Mouse (Mus musculus): ENCODE measurements around the gene Svep1. TPM values are rescaled to one million over a fixed set of nuclear protein-coding genes. Genes with fewer than 3 reads are reported as not detected.
A peak's percentile ranks its signal among the peaks of the same experiment; 100 is the strongest.

The Svep1 gene
- total and polyA plus RNA-seq, 2 experiments from 2014 or later: 2.2 to 10.4 TPM

DNA sequence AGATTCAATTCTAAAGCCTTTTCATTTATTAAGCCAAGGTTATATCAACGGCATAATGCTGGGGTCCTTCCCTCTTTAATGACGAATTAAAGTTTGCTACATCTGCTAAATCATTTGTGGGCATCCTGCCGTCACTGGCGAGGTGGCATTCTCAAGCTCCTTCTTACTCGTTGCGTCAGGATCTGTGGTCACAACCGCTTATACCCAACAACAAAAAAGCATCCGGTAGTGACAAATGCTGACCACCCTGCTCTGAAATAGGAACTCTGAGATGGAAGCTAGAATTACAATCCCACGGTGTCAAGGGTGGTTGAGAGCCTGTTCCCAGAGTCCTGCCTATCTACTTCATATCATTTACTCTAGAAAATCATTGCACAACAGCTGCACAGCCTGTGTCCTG lies 108.9 kb downstream of the Svep1 start:
- Histone ChIP-seq H3K9ac (replicated peaks; ENCODE audit: low read length) (no peak overlapping the region), H3K27me3 (ENCODE audit: insufficient read depth, low read length) (no peaks in the 10 kb centered on the region), H3K4me3 (ENCODE audit: low read length) (no peak overlapping the region), H3K36me3 (ENCODE audit: insufficient read depth, low read length) (no peaks in the 10 kb centered on the region), H3K4me1 (ENCODE audit: insufficient read depth, low read length) (no peaks in the 10 kb centered on the region), H3K27ac (no peak overlapping the region), H3K9me3 (ENCODE audit: low read length) (no peaks in the 10 kb centered on the region), H3K4me2 (ENCODE audit: low read depth, low read length) (no peak overlapping the region)
- DNase-seq (ENCODE audit: low spot score) (no peak), ATAC-seq (no peak)
- WGBS: 78% methylated on average over 9 of the region's 9 CpGs
- no peak for TF ChIP-seq CTCF (IDR thresholded peaks at IDR 0.05; ENCODE audit: low read depth)

DNA sequence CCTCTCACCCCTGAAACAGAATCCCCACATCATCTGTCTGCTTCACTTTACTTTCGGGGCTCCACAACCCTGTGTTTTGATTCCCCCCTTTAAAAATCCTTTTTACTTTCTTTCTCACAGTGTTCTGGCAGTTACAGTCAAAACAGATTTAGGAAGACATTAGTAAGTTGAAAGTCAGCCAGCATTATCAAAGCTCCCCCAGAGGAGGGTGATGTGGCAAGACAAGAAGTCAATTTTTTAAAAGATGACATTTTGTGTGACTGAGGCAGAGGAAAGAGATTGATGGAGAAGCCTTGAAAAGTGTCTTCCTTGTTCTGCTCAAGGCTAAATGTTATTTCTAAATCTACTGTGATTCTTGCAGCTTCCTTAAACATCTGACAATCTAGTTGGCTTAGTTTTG lies 119.9 kb downstream of the Svep1 start:
- ATAC-seq: no peak
- H3K4me3 ChIP-seq (ENCODE audit: low read length): no peak overlapping the region
- no peaks in the 10 kb centered on the region for H3K27me3 ChIP-seq (ENCODE audit: insufficient read depth, low read length)
- no peak overlapping the region for H3K27ac ChIP-seq
- H3K9me3 ChIP-seq (ENCODE audit: low read length): no peaks in the 10 kb centered on the region
- no peak for DNase-seq (ENCODE audit: low spot score)
- WGBS: 63% methylated on average over 1 of the region's 1 CpGs
- no peak for TF ChIP-seq CTCF (IDR thresholded peaks at IDR 0.05; ENCODE audit: low read depth)
- no peaks in the 10 kb centered on the region for H3K36me3 ChIP-seq (ENCODE audit: insufficient read depth, low read length)
- no peaks in the 10 kb centered on the region for H3K4me1 ChIP-seq (ENCODE audit: insufficient read depth, low read length)
- H3K9ac ChIP-seq (replicated peaks; ENCODE audit: low read length): no peak overlapping the region
- no peak overlapping the region for H3K4me2 ChIP-seq (ENCODE audit: low read depth, low read length)

DNA sequence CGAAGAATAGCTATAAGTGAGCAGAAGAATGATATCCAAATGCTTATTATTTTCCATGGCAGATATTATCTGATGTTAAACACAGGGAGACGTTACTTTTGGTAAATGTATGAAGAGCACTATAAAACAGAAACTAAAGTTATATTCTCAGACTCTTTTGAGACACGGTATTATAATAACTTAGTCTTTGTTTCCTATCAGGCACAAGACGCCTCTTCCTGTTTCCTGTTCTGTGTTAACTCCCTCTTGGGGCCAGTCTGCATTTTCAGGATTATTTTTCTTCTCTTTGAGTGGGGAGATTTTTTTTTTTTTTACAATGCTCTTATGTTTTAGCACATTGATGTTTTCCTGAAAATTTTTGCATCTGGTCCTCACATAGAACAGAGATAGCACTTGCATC lies 120.5 kb downstream of the Svep1 start:
- H3K27me3 ChIP-seq (ENCODE audit: insufficient read depth, low read length): no peaks in the 10 kb centered on the region
- H3K4me1 ChIP-seq (ENCODE audit: insufficient read depth, low read length): no peaks in the 10 kb centered on the region
- ATAC-seq (no peak), DNase-seq (ENCODE audit: low spot score) (no peak)
- 86% methylated on average over 4 of the region's 4 CpGs for WGBS
- H3K4me2 ChIP-seq (ENCODE audit: low read depth, low read length): no peak overlapping the region
- no peaks in the 10 kb centered on the region for H3K36me3 ChIP-seq (ENCODE audit: insufficient read depth, low read length)
- H3K4me3 ChIP-seq (ENCODE audit: low read length): no peak overlapping the region
- no peak overlapping the region for H3K27ac ChIP-seq
- no peak for TF ChIP-seq CTCF (IDR thresholded peaks at IDR 0.05; ENCODE audit: low read depth)
- H3K9ac ChIP-seq (replicated peaks; ENCODE audit: low read length): no peak overlapping the region
- no peaks in the 10 kb centered on the region for H3K9me3 ChIP-seq (ENCODE audit: low read length)

DNA sequence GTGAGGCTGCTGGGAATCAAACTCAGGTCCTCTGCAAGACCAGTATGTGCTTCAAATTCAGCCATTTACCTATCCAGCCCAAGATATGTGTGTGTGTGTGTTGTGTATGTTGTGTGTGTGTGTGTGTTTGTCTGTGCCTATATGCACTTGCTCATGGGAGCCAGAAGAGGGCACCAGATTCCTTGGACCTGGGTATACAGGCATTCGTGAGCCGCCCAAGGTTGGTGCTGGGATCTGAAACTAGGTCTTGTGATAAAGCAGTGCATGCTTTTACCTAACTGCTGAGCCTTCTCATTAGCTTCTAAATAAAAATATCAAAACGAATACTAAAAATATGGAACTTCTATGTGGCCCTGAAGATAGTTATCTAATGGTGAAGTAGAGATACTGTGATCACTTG lies 121.3 kb downstream of the Svep1 start:
- H3K4me1 ChIP-seq (ENCODE audit: insufficient read depth, low read length): no peaks in the 10 kb centered on the region
- no peaks in the 10 kb centered on the region for H3K27me3 ChIP-seq (ENCODE audit: insufficient read depth, low read length)
- peak; percentile 35; the same call in 1 of the 2 replicates for TF ChIP-seq CTCF (IDR thresholded peaks at IDR 0.05; ENCODE audit: low read depth)
- ATAC-seq (no peak), DNase-seq (ENCODE audit: low spot score) (no peak)
- H3K9ac ChIP-seq (replicated peaks; ENCODE audit: low read length): no peak overlapping the region
- no peaks in the 10 kb centered on the region for H3K36me3 ChIP-seq (ENCODE audit: insufficient read depth, low read length)
- H3K9me3 ChIP-seq (ENCODE audit: low read length): no peaks in the 10 kb centered on the region
- H3K4me2 ChIP-seq (ENCODE audit: low read depth, low read length): no peak overlapping the region
- WGBS: 90% methylated on average over 3 of the region's 3 CpGs
- no peak overlapping the region for H3K27ac ChIP-seq
- H3K4me3 ChIP-seq (ENCODE audit: low read length): no peak overlapping the region

DNA sequence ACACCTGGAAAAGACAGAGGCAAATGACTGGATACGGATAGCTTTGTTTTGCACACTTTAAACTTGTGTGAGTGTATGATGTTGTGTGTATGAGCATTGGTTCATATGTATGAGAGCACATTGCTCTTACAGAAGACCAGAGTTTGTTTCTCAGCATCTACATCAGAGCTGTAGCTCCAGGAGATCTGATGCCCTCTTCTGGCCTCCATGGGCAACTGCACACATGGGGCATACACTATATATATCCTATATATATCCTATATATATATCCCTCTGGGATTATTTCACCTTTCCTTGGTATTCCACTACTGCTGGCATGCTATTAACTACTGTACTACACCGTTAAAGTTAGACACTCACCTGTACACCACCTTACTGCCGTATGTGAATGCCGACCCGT lies 122.5 kb downstream of the Svep1 start:
- Histone ChIP-seq H3K4me3 (ENCODE audit: low read length) (no peak overlapping the region), H3K27ac (no peak overlapping the region), H3K9me3 (ENCODE audit: low read length) (no peaks in the 10 kb centered on the region), H3K4me1 (ENCODE audit: insufficient read depth, low read length) (0 out of 2 replicates have a peak, but pooled peaks cover 2% of the 10 kb centered on the region), H3K27me3 (ENCODE audit: insufficient read depth, low read length) (no peaks in the 10 kb centered on the region), H3K9ac (replicated peaks; ENCODE audit: low read length) (no peak overlapping the region), H3K36me3 (ENCODE audit: insufficient read depth, low read length) (no peaks in the 10 kb centered on the region), H3K4me2 (ENCODE audit: low read depth, low read length) (no peak overlapping the region)
- 96% methylated on average over 5 of the region's 5 CpGs for WGBS
- ATAC-seq (no peak), DNase-seq (ENCODE audit: low spot score) (no peak)
- no peak for TF ChIP-seq CTCF (IDR thresholded peaks at IDR 0.05; ENCODE audit: low read depth)

DNA sequence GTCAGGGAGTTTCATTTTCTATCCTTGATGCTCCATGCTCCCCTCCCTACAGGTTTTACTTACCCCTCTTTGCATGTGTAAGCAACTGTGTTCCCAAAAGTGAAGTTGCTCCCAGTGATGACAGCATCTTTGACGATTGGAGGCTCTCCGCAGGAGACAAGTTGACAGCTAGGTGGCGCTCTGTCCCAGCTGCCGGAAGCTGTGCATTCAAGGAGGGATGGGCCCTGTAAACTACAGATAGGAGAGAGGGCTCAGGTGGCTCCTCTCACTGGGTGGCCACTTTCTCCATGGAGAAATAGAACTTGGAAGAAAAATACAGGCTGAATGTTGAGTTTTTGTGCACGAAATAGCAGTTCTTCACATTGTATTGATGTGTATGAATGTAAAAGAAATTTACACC lies 124.1 kb downstream of the Svep1 start:
- peak; percentile 86 for DNase-seq (ENCODE audit: low spot score)
- 11% methylated on average over 5 of the region's 5 CpGs for WGBS
- Histone ChIP-seq H3K27me3 (ENCODE audit: insufficient read depth, low read length) (no peaks in the 10 kb centered on the region), H3K4me3 (ENCODE audit: low read length) (no peak overlapping the region), H3K36me3 (ENCODE audit: insufficient read depth, low read length) (no peaks in the 10 kb centered on the region), H3K4me2 (ENCODE audit: low read depth, low read length) (no peak overlapping the region), H3K4me1 (ENCODE audit: insufficient read depth, low read length) (0 out of 2 replicates have a peak, but pooled peaks cover 2% of the 10 kb centered on the region), H3K9me3 (ENCODE audit: low read length) (no peaks in the 10 kb centered on the region), H3K9ac (replicated peaks; ENCODE audit: low read length) (no peak overlapping the region), H3K27ac (no peak overlapping the region)
- ATAC-seq: peak; percentile 69; the same call in 1 of the 2 replicates
- TF ChIP-seq CTCF (IDR thresholded peaks at IDR 0.05; ENCODE audit: low read depth): peak; percentile 93

DNA sequence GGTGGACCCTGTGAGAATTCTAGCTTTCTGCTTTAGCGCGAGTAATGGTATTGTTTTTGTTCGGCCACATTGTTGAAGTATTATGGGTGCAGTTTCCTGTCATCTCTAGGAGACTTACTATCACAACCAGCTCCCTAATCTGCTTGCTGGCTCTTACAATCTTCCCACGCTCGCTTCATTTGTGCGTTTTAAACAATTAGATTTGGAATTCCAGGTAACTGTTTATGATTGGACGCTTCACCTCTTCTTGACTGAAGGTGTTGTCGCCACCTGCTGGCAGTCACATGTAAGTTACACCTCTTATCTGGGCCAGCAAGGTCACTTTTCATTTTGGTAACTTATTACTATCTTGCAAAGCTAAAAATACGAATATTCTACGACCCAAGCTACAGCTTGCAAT lies 127.0 kb downstream of the Svep1 start:
- DNase-seq (ENCODE audit: low spot score): peak; percentile 86
- peak; percentile 86 for TF ChIP-seq CTCF (IDR thresholded peaks at IDR 0.05; ENCODE audit: low read depth)
- H3K4me2 ChIP-seq (ENCODE audit: low read depth, low read length): peak overlapping the region; percentile 48
- no peak overlapping the region for H3K27ac ChIP-seq
- no peaks in the 10 kb centered on the region for H3K27me3 ChIP-seq (ENCODE audit: insufficient read depth, low read length)
- no peak overlapping the region for H3K9ac ChIP-seq (replicated peaks; ENCODE audit: low read length)
- 15% methylated on average over 10 of the region's 10 CpGs for WGBS
- H3K9me3 ChIP-seq (ENCODE audit: low read length): no peaks in the 10 kb centered on the region
- H3K4me3 ChIP-seq (ENCODE audit: low read length): peak overlapping the region; percentile 20; the same call in 1 of the 2 replicates
- peak; percentile 10; the same call in 1 of the 2 replicates for ATAC-seq
- H3K4me1 ChIP-seq (ENCODE audit: insufficient read depth, low read length): 0 out of 2 replicates have a peak, but pooled peaks cover 2% of the 10 kb centered on the region
- no peaks in the 10 kb centered on the region for H3K36me3 ChIP-seq (ENCODE audit: insufficient read depth, low read length)
